8 mouse cellular contexts compared by ENCODE assay signal in genomic region chr2:11552297-11552821, GRCm38 (mm10). TPM values are rescaled to one million over a fixed set of nuclear protein-coding genes. Genes with fewer than 3 reads are reported as not detected.
DNase-seq lines count a peak whose midpoint lies in the region; ATAC-seq and TF ChIP-seq lines count a peak whose summit lies in the region.

No protein-coding gene starts in this region.

- H3K27ac ChIP-seq in forebrain, postnatal 0 days (ENCODE audit: low read depth, low read length), result no peak overlapping the region
- no peak overlapping the region for H3K27ac ChIP-seq in limb, embryonic 11.5 days (replicated peaks; ENCODE audit: low read depth, low read length)
- peak overlapping the region; percentile 25; the same call in 1 of the 2 replicates for H3K27ac ChIP-seq in small intestine, adult 2 months (ENCODE audit: insufficient read depth, low read depth, low read length)

- TF ChIP-seq CTCF in forebrain, postnatal 0 days (IDR thresholded peaks at IDR 0.05; ENCODE audit: low read depth), result no peak
- no peak for TF ChIP-seq CTCF in small intestine, adult 2 months (IDR thresholded peaks at IDR 0.05; ENCODE audit: extremely low read depth, insufficient read length, insufficient replicate concordance, low read depth, low read length)

- ATAC-seq in megakaryocyte, adult 5-6 weeks (ENCODE audit: poor library complexity, severe bottlenecking), result no peak
- no peak for ATAC-seq in forebrain, postnatal 0 days
- 0 out of 2 replicates have a peak, but pooled peaks have one; percentile 22 for ATAC-seq in limb, embryonic 11.5 days (ENCODE audit: insufficient number of reproducible peaks, low FRiP score, low TSS enrichment, low read depth)

- H3K4me1 ChIP-seq in megakaryocyte, embryonic 14.5 days, result peaks cover 68% of the 10 kb centered on the region
- peaks cover 4% of the 10 kb centered on the region; the same call in 1 of the 2 replicates for H3K4me1 ChIP-seq in forebrain, postnatal 0 days (ENCODE audit: insufficient read depth)
- peaks cover 9% of the 10 kb centered on the region; the same call in 1 of the 2 replicates for H3K4me1 ChIP-seq in limb, embryonic 11.5 days (ENCODE audit: control insufficient read depth, insufficient read depth, low read length)
- peaks cover 9% of the 10 kb centered on the region; the same call in 1 of the 2 replicates for H3K4me1 ChIP-seq in small intestine, adult 2 months (ENCODE audit: control insufficient read depth, insufficient read depth, insufficient read length, low read length)

- no peak for DNase-seq in forebrain, postnatal 0 days
- DNase-seq in limb, embryonic 11.5 days (ENCODE audit: low spot score), result peak; percentile 27
- no peak for DNase-seq in urinary bladder, adult 18-20 months (ENCODE audit: low spot score in 2 of 2)
- DNase-seq in right cerebral cortex, adult 2 months (ENCODE audit: low spot score in 2 of 2), result no peak
- no peak for DNase-seq in cerebellum, adult 11 months

- peaks cover 14% of the 10 kb centered on the region for H3K36me3 ChIP-seq in megakaryocyte, embryonic 14.5 days (replicated peaks; ENCODE audit: low read length)
- H3K36me3 ChIP-seq in forebrain, postnatal 0 days (ENCODE audit: insufficient read depth), result no peaks in the 10 kb centered on the region
- no peaks in the 10 kb centered on the region for H3K36me3 ChIP-seq in limb, embryonic 11.5 days (ENCODE audit: control insufficient read depth, insufficient read depth, low read length)
- no peaks in the 10 kb centered on the region for H3K36me3 ChIP-seq in small intestine, adult 2 months (ENCODE audit: control insufficient read depth, insufficient read depth, low read length)

- H3K9me3 ChIP-seq in megakaryocyte, embryonic 14.5 days, result no peaks in the 10 kb centered on the region
- no peaks in the 10 kb centered on the region for H3K9me3 ChIP-seq in forebrain, postnatal 0 days (ENCODE audit: low read length)
- H3K9me3 ChIP-seq in limb, embryonic 11.5 days (ENCODE audit: control insufficient read depth, low read length), result no peaks in the 10 kb centered on the region

- no peak overlapping the region for H3K9ac ChIP-seq in forebrain, postnatal 0 days
- H3K9ac ChIP-seq in limb, embryonic 11.5 days (ENCODE audit: low read length), result no peak overlapping the region

- peak overlapping the region; percentile 100 for H3K4me3 ChIP-seq in megakaryocyte, embryonic 14.5 days (replicated peaks)
- H3K4me3 ChIP-seq in forebrain, postnatal 0 days (ENCODE audit: low read depth, low read length), result no peak overlapping the region
- no peak overlapping the region for H3K4me3 ChIP-seq in limb, embryonic 11.5 days (ENCODE audit: low read depth, low read length)
- H3K4me3 ChIP-seq in small intestine, adult 2 months (ENCODE audit: low read depth, low read length), result peak overlapping the region; percentile 82

- peak overlapping the region; percentile 99; the same call in 1 of the 2 replicates for H3K4me2 ChIP-seq in forebrain, postnatal 0 days (ENCODE audit: low read depth)
- H3K4me2 ChIP-seq in limb, embryonic 11.5 days (ENCODE audit: low read depth, severe bottlenecking), result peak overlapping the region; percentile 93; the same call in 1 of the 2 replicates

- 14% methylated on average over 9 of the region's 9 CpGs for WGBS in forebrain, postnatal 0 days
- 3% methylated on average over 9 of the region's 9 CpGs for WGBS in limb, embryonic 11.5 days
- WGBS in small intestine, adult 2 months, result 21% methylated on average over 9 of the region's 9 CpGs

- TF ChIP-seq POLR2A in small intestine, adult 2 months (IDR thresholded peaks at IDR 0.05; ENCODE audit: low read depth, low read length), result no peak

- no peaks in the 10 kb centered on the region for H3K27me3 ChIP-seq in megakaryocyte, embryonic 14.5 days (replicated peaks)
- H3K27me3 ChIP-seq in forebrain, postnatal 0 days (ENCODE audit: insufficient read depth, low read length), result peaks cover 11% of the 10 kb centered on the region; the same call in 1 of the 2 replicates
- H3K27me3 ChIP-seq in limb, embryonic 11.5 days (ENCODE audit: control insufficient read depth, insufficient read depth, low read length), result peaks cover 24% of the 10 kb centered on the region
- peaks cover 5% of the 10 kb centered on the region; the same call in 1 of the 2 replicates for H3K27me3 ChIP-seq in small intestine, adult 2 months (ENCODE audit: control insufficient read depth, insufficient read depth, low read length)

RNA-seq across cellular contexts. Expression of gene Pfkfb3, which starts 1.5 kb away (rescaled TPM):
- polyA plus RNA-seq in megakaryocyte, embryonic 14.5 days (2012; ENCODE audit: insufficient read depth, low replicate concordance), result 5.8 and 10.6 TPM in 2 replicates
- 24.5 and 31.3 TPM in 2 replicates for total RNA-seq in megakaryocyte, adult 5-6 weeks (2015)
- total RNA-seq in megakaryocyte, adult 5-6 weeks (2017), result 22.1 and 23.0 TPM in 2 replicates
- total RNA-seq in forebrain, postnatal 0 days (2014; rRNA removed), result 19.2 and 22.5 TPM in 2 replicates
- 21.0 and 28.9 TPM in 2 replicates for polyA plus RNA-seq in forebrain, postnatal 0 days (2015; fragmentation: Nextera tagmentation; extraction: Ambion mirVana)
- 11.7 and 13.8 TPM in 2 replicates for polyA plus RNA-seq in limb, embryonic 11.5 days (2014; fragmentation: Nextera tagmentation; extraction: Ambion mirVana)
- 14.2 and 15.5 TPM in 2 replicates for polyA plus RNA-seq in small intestine, adult 2 months (2012; rRNA removed)

RNA-seq across cellular contexts. Expression of gene Rbm17, which starts 51.6 kb away (rescaled TPM):
- 21.6 and 123 TPM in 2 replicates for polyA plus RNA-seq in megakaryocyte, embryonic 14.5 days (2012; ENCODE audit: insufficient read depth, low replicate concordance)
- 105 and 115 TPM in 2 replicates for total RNA-seq in megakaryocyte, adult 5-6 weeks (2015)
- 122 and 124 TPM in 2 replicates for total RNA-seq in megakaryocyte, adult 5-6 weeks (2017)
- 95.3 and 95.4 TPM in 2 replicates for total RNA-seq in forebrain, postnatal 0 days (2014; rRNA removed)
- polyA plus RNA-seq in forebrain, postnatal 0 days (2015; fragmentation: Nextera tagmentation; extraction: Ambion mirVana), result 129 and 130 TPM in 2 replicates
- 205 and 214 TPM in 2 replicates for polyA plus RNA-seq in limb, embryonic 11.5 days (2014; fragmentation: Nextera tagmentation; extraction: Ambion mirVana)
- polyA plus RNA-seq in small intestine, adult 2 months (2012; rRNA removed), result 6.4 and 14.0 TPM in 2 replicates

Comparison
In these comparisons a context has a peak if more than half of its experiments do, and no peak if none do; other contexts are left out.
1. H3K4me3 ChIP-seq: peak in megakaryocyte, embryonic 14.5 days (single experiment) and small intestine, adult 2 months (single experiment); none in forebrain, postnatal 0 days (single experiment) and limb, embryonic 11.5 days (single experiment).